Mouse (Mus musculus): ENCODE data around the gene Ntng1.

Gene Ntng1

GRCm38 (mm10) chr3:110054125-110054524, 89.7 kb downstream of the Ntng1 start:
- no peak for DNase-seq

- no peak for DNase-seq
Measured at GRCm38 (mm10) chr3:110048152-110048551, 95.7 kb downstream of the Ntng1 start.

GRCm38 (mm10) chr3:110046750-110047149, 97.1 kb downstream of the Ntng1 start:
- no peak for DNase-seq

- no peak for DNase-seq
Measured at GRCm38 (mm10) chr3:110044209-110044608, 99.6 kb downstream of the Ntng1 start.

GRCm38 (mm10) chr3:110043641-110044187, 100.1 kb downstream of the Ntng1 start:
- DNase-seq, result no peak

- no peak for DNase-seq
Measured at GRCm38 (mm10) chr3:110022783-110023599, 120.8 kb downstream of the Ntng1 start.

GRCm38 (mm10) chr3:110010870-110011626, 132.8 kb downstream of the Ntng1 start:
- DNase-seq, result no peak

- no peak for DNase-seq
Measured at GRCm38 (mm10) chr3:110010441-110010840, 133.4 kb downstream of the Ntng1 start.

GRCm38 (mm10) chr3:110000349-110000748, 143.5 kb downstream of the Ntng1 start:
- no peak for DNase-seq

- no peak for DNase-seq
Measured at GRCm38 (mm10) chr3:109995663-109996024, 148.2 kb downstream of the Ntng1 start.

GRCm38 (mm10) chr3:109994978-109995662, 148.7 kb downstream of the Ntng1 start:
- no peak for DNase-seq

GRCm38 (mm10) chr3:109984086-109984485, 159.7 kb downstream of the Ntng1 start:
- no peak for DNase-seq

- no peak for DNase-seq
Measured at GRCm38 (mm10) chr3:109977614-109978013, 166.2 kb downstream of the Ntng1 start.

- no peak for DNase-seq
Measured at GRCm38 (mm10) chr3:109975106-109975505, 168.7 kb downstream of the Ntng1 start.

GRCm38 (mm10) chr3:109971465-109971864, 172.3 kb downstream of the Ntng1 start:
- no peak for DNase-seq

- no peak for DNase-seq
Measured at GRCm38 (mm10) chr3:109970181-109970580, 173.6 kb downstream of the Ntng1 start.

- DNase-seq, result no peak
Measured at GRCm38 (mm10) chr3:109962631-109963030, 181.2 kb downstream of the Ntng1 start.

- DNase-seq, result no peak
Measured at GRCm38 (mm10) chr3:109942960-109943359, 200.9 kb downstream of the Ntng1 start.

- DNase-seq, result no peak
Measured at GRCm38 (mm10) chr3:109937634-109938033, 206.2 kb downstream of the Ntng1 start.

GRCm38 (mm10) chr3:109936275-109936674, 207.5 kb downstream of the Ntng1 start:
- DNase-seq, result peak; percentile 89

GRCm38 (mm10) chr3:109932261-109932660, 211.6 kb downstream of the Ntng1 start:
- peak; percentile 96 for DNase-seq

GRCm38 (mm10) chr3:109931021-109931420, 212.8 kb downstream of the Ntng1 start:
- DNase-seq, result no peak

GRCm38 (mm10) chr3:109923788-109924187, 220.0 kb downstream of the Ntng1 start:
- DNase-seq, result no peak
